Mouse (Mus musculus) myocyte (in vitro differentiated cells): ENCODE data around the gene Pank2. TPM values are rescaled to one million over a fixed set of nuclear protein-coding genes. Genes with fewer than 3 reads are reported as not detected.

ENCODE experiments used
- H3K27me3 ChIP-seq: one replicate; pipeline ENCODE4 v1.6.1; 2011; ENCODE audit not compliant: control insufficient read depth, insufficient read depth, insufficient read length
- H3K36me3 ChIP-seq: one replicate; pipeline ENCODE4 v1.6.1; 2011; ENCODE audit not compliant: control insufficient read depth, insufficient read depth
- H3K4me2 ChIP-seq: one replicate; pipeline ENCODE4 v1.6.1; 2011; ENCODE audit warnings: low read depth, control low read depth
- H3K4me3 ChIP-seq: one replicate; pipeline ENCODE4 v1.5.1; 2011; ENCODE audit warnings: mild to moderate bottlenecking, control low read depth, moderate library complexity
- H3K79me2 ChIP-seq: one replicate; pipeline ENCODE4 v1.6.1; 2011; ENCODE audit not compliant: control insufficient read depth, insufficient read depth
- H3ac ChIP-seq: one replicate; pipeline ENCODE4 v1.6.1; 2011; ENCODE audit not compliant: control insufficient read depth, insufficient read length
- CEBPB ChIP-seq: IDR thresholded peaks from 2 replicates; pipeline ENCODE4 v1.6.1; 2011; ENCODE audit warnings: mild to moderate bottlenecking, moderate library complexity; ENCODE audit not compliant: poor library complexity, insufficient read depth, severe bottlenecking
- E2F4 ChIP-seq: IDR thresholded peaks from one replicate; pipeline ENCODE4 v1.6.1; 2011; ENCODE audit warnings: mild to moderate bottlenecking, control low read depth, moderate library complexity; ENCODE audit not compliant: insufficient read depth
- MAX ChIP-seq: IDR thresholded peaks from one replicate; pipeline ENCODE4 v1.6.1; 2011; ENCODE audit warnings: low read depth, mild to moderate bottlenecking, control low read depth
- MYOD1 ChIP-seq, 3 experiments: IDR thresholded peaks; one replicate each; pipeline ENCODE4 v1.6.1; 2011; ENCODE audit warnings: control low read depth in 2 of 3, low read depth in 2 of 3, mild to moderate bottlenecking in 2 of 3, moderate library complexity in 1 of 3; ENCODE audit not compliant: insufficient read length in 2 of 3, control insufficient read depth in 1 of 3
- MYOG ChIP-seq, 3 experiments: IDR thresholded peaks; one replicate each; pipeline ENCODE4 v1.6.1; 2011; ENCODE audit warnings: control low read depth in 2 of 3, low read depth in 2 of 3, mild to moderate bottlenecking in 2 of 3; ENCODE audit not compliant: insufficient read length in 2 of 3, control insufficient read depth in 1 of 3, insufficient read depth in 1 of 3
- POLR2A ChIP-seq: IDR thresholded peaks from one replicate; pipeline ENCODE4 v1.6.1; 2011; ENCODE audit warnings: low read depth, mild to moderate bottlenecking, control low read depth, moderate library complexity; ENCODE audit not compliant: insufficient read length
- POLR2AphosphoS2 ChIP-seq: IDR thresholded peaks from one replicate; pipeline ENCODE4 v1.6.1; 2011; ENCODE audit warnings: low read depth, control low read depth; ENCODE audit not compliant: insufficient read length
- REST ChIP-seq: IDR thresholded peaks from one replicate; pipeline ENCODE4 v1.6.1; 2011; ENCODE audit warnings: mild to moderate bottlenecking, control low read depth, moderate library complexity; ENCODE audit not compliant: insufficient read depth, insufficient read length
- SRF ChIP-seq: IDR thresholded peaks from one replicate; pipeline ENCODE4 v1.6.1; 2011; ENCODE audit warnings: low read depth; ENCODE audit not compliant: control insufficient read depth, insufficient read length
- TCF12 ChIP-seq: IDR thresholded peaks from one replicate; pipeline ENCODE4 v1.6.1; 2011; ENCODE audit warnings: mild to moderate bottlenecking, control low read depth; ENCODE audit not compliant: poor library complexity, insufficient read depth, severe bottlenecking
- TCF3 ChIP-seq: IDR thresholded peaks from one replicate; pipeline ENCODE4 v1.6.1; 2011; ENCODE audit warnings: low read depth, control low read depth; ENCODE audit not compliant: insufficient read length
- USF1 ChIP-seq: IDR thresholded peaks from one replicate; pipeline ENCODE4 v1.6.1; 2011; ENCODE audit warnings: low read depth, mild to moderate bottlenecking, control low read depth, moderate library complexity
- polyA plus RNA-seq: library from polyadenylated mRNA; unstranded; fragments of >200 nt; fragmentation: generic; extraction: Trizol; gene quantifications from one replicate; pipeline ENCODE4 v1.2.1, GENCODE M21; 2012; ENCODE audit warnings: missing spikeins

Gene Pank2
- polyA plus RNA-seq, 1 experiment: 26.2 TPM

DNA sequence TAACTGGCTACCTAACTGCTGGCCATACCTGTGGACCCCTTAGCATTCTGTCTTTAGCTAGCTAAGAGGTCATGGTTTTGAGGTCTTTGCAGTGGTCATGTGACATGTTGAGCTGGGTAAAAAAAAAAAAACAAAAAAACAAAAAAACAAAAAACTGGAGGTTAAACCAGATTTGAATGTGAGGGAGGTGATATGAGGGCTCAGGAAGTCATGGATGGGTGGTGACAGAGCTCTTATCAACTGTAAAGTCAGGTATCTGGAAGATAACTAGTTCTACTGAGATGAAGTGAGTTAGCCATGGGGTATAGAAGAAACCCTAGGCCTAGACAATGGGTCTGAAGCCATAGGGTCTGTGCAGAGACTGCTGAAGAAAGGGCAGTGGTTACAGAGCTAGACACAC, 20.1 kb upstream of the Pank2 start:
- TF ChIP-seq MYOD1 (IDR thresholded peaks at IDR 0.05; ENCODE audit: control insufficient read depth in 1 of 3, insufficient read length in 2 of 3, low read depth in 2 of 3) (no peak), MAX (no peak), USF1 (no peak), POLR2AphosphoS2 (no peak)

DNA sequence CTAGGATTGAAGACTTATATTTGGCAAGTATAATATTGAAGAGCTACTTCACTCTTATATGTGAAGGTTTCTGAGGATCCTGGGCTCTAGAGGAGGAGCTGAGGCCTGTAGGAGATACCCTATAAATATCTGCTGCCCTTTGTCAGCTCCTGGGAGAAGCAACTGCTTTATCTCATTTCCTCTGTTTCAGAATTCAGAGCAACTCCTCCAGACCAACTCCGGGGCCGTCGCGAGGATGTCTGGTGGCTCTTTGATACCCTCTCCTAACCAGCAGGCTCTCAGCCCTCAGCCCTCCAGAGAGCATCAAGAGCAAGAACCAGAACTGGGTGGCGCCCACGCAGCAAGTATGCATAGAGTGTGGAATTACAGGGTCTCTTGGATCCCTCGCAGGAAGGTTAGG, 19.4 kb upstream of the Pank2 start:
- no peak for TF ChIP-seq MYOG (IDR thresholded peaks at IDR 0.05; ENCODE audit: control insufficient read depth in 1 of 3, insufficient read depth in 1 of 3, insufficient read length in 2 of 3, low read depth in 2 of 3)
- H3K79me2 ChIP-seq: no peaks in the 10 kb centered on the region
- peaks cover 49% of the 10 kb centered on the region for H3K36me3 ChIP-seq
- H3K4me2 ChIP-seq: no peak overlapping the region
- H3K4me3 ChIP-seq: no peak overlapping the region
- no peaks in the 10 kb centered on the region for H3K27me3 ChIP-seq
- H3ac ChIP-seq: no peak overlapping the region

More for the DNA sequence above, 20.1 kb upstream of the Pank2 start:
- no peak overlapping the region for H3K4me2 ChIP-seq
- H3K27me3 ChIP-seq: no peaks in the 10 kb centered on the region
- no peak overlapping the region for H3ac ChIP-seq
- peaks cover 56% of the 10 kb centered on the region for H3K36me3 ChIP-seq
- no peak overlapping the region for H3K4me3 ChIP-seq
- H3K79me2 ChIP-seq: no peaks in the 10 kb centered on the region

DNA sequence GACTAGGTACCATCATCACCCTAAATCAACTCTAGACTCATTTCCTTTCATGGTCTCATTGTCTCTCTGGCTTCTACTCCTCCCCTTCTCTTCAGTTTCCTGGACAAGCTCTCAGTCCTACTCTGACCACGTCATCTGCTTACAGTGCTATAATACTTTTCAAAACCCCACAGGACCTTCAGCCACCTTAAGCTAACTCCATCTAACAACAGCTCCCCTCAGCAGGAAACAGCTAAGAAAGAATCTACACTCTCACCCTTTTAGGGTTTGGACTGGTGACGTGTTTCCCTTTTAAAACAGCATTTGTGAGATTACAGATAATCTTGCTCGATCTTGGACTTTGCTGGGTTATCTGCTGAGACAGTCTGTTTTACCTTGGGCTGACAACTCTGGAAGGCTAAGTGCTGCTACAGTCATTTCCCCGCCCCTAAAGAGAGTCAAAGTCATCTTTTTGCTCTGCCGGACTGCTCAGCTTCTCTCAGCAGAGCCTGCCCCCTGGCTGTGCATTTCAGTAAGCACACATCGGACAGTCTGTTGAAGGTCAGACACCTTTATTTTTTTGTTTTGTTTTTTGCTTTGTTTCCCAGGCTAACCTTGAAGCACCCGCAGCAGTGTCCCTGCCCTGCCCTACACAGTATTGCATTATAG, 8.5 kb upstream of the Pank2 start:
- no peaks in the 10 kb centered on the region for H3K36me3 ChIP-seq
- H3K27me3 ChIP-seq: no peaks in the 10 kb centered on the region
- no peak for TF ChIP-seq TCF12
- TF ChIP-seq USF1: no peak
- no peak for TF ChIP-seq TCF3
- no peak for TF ChIP-seq REST
- TF ChIP-seq E2F4: no peak
- no peaks in the 10 kb centered on the region for H3K79me2 ChIP-seq
- peak overlapping the region; percentile 60 for H3K4me2 ChIP-seq
- H3ac ChIP-seq: no peak overlapping the region
- H3K4me3 ChIP-seq: no peak overlapping the region

DNA sequence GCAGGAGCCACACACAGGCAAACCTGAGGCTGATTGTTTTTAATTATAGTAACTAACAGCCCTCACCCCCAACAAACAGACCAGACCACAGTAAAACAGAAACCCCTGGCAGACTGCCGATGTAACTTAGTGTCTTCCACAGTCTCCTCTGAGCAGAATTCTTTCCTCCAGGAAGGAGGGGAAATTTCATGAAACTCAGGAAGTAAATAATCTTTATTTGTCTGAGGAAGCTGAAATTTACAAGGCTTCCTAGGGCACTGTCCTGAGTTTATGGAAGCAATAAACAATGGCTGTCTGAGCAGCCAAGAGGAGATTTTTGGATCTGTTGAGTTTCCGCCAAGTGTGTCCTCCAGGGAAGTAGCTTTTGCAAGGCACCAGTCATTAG, 8.0 kb upstream of the Pank2 start:
- no peak overlapping the region for H3K4me3 ChIP-seq
- H3K4me2 ChIP-seq: peak overlapping the region; percentile 60
- H3K79me2 ChIP-seq: no peaks in the 10 kb centered on the region
- no peak for TF ChIP-seq E2F4
- no peak for TF ChIP-seq POLR2A
- no peak for TF ChIP-seq USF1
- no peak for TF ChIP-seq POLR2AphosphoS2
- no peak for TF ChIP-seq SRF
- TF ChIP-seq CEBPB: no peak
- no peaks in the 10 kb centered on the region for H3K27me3 ChIP-seq
- H3ac ChIP-seq: no peak overlapping the region
- no peaks in the 10 kb centered on the region for H3K36me3 ChIP-seq

DNA sequence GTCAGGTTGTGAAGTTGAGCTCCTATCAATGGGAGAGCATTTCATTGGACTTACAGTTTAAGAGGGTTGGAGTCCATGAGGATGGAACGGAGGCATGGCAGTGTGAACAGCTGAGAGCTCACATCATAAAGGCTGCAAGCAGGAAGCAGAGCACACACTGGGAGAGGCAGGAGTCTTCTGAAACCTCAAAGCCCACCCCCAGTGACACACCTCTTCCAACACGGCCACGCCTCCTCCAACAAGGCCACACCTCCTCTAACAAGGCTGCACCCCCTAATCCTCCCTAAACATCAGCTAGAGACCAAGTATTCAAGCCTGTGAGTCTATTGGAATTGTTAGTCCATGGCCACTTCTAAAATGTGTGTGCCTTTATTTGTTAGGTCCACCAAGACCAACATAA, 6.6 kb upstream of the Pank2 start:
- no peak overlapping the region for H3K4me3 ChIP-seq
- no peak for TF ChIP-seq TCF12
- no peak for TF ChIP-seq SRF
- TF ChIP-seq MYOD1 (IDR thresholded peaks at IDR 0.05; ENCODE audit: control insufficient read depth in 1 of 3, insufficient read length in 2 of 3, low read depth in 2 of 3): no peak
- no peak for TF ChIP-seq MAX
- no peak for TF ChIP-seq POLR2A
- no peak for TF ChIP-seq MYOG (IDR thresholded peaks at IDR 0.05; ENCODE audit: control insufficient read depth in 1 of 3, insufficient read depth in 1 of 3, insufficient read length in 2 of 3, low read depth in 2 of 3)
- TF ChIP-seq REST: no peak
- no peak for TF ChIP-seq TCF3
- no peak for TF ChIP-seq E2F4
- TF ChIP-seq CEBPB: no peak
- TF ChIP-seq POLR2AphosphoS2: no peak
- TF ChIP-seq USF1: no peak

DNA sequence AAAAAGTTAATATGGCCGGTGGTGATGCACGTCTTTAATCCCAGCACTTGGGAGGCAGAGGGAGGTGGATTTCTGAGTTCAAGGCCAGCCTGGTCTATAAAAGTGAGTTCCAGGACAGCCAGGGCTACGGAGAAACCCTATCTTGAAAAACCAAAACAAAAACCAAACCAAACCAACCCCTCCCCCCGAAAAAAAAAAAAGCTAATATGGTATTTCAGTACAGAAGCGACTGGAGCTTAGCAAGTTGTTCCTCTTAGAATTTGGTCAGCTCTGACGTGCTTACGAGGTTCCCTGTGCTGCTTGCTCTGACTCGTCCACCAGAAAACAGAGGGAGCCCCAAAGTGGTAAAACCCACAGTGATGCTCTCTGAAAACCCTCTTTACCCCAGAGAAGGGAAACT, 3.6 kb upstream of the Pank2 start:
- Histone ChIP-seq H3K79me2 (peaks cover 7% of the 10 kb centered on the region), H3K4me3 (no peak overlapping the region), H3ac (no peak overlapping the region), H3K4me2 (no peak overlapping the region), H3K27me3 (no peaks in the 10 kb centered on the region), H3K36me3 (no peaks in the 10 kb centered on the region)
- TF ChIP-seq POLR2AphosphoS2: no peak
- no peak for TF ChIP-seq CEBPB
- TF ChIP-seq MYOG (IDR thresholded peaks at IDR 0.05; ENCODE audit: control insufficient read depth in 1 of 3, insufficient read depth in 1 of 3, insufficient read length in 2 of 3, low read depth in 2 of 3): no peak
- TF ChIP-seq USF1: no peak
- TF ChIP-seq TCF12: no peak
- no peak for TF ChIP-seq REST
- TF ChIP-seq MAX: no peak
- no peak for TF ChIP-seq MYOD1 (IDR thresholded peaks at IDR 0.05; ENCODE audit: control insufficient read depth in 1 of 3, insufficient read length in 2 of 3, low read depth in 2 of 3)
- TF ChIP-seq TCF3: no peak
- TF ChIP-seq SRF: no peak
- TF ChIP-seq E2F4: no peak

More for the DNA sequence above, 6.6 kb upstream of the Pank2 start:
- Histone ChIP-seq H3ac (no peak overlapping the region), H3K79me2 (no peaks in the 10 kb centered on the region), H3K27me3 (no peaks in the 10 kb centered on the region), H3K4me2 (no peak overlapping the region), H3K36me3 (no peaks in the 10 kb centered on the region)
